Mouse (Mus musculus) gastrocnemius, postnatal 14 days (tissue): ENCODE measurements around the gene Gm28305. TPM values are rescaled to one million over a fixed set of nuclear protein-coding genes. Genes with fewer than 3 reads are reported as not detected.

Source experiments
- DNase-seq: peaks from one replicate; pipeline ENCODE4 v3.0.0; 2021; ENCODE audit warnings: mixed read lengths
- intact Hi-C: fragments of 180-260 bp; cut with DNase I; formaldehyde crosslinking; loops from one replicate; pipeline ENCODE4 v1.15.1; 2025; ENCODE audit warnings: low total_unique reads
- total RNA-seq, 2 experiments: library from RNA; stranded (reverse); gene quantifications; 2 replicates each; pipeline ENCODE4 v1.2.3; 2021

Gene Gm28305
- total RNA-seq, 2 experiments from 2014 or later = not detected

DNA sequence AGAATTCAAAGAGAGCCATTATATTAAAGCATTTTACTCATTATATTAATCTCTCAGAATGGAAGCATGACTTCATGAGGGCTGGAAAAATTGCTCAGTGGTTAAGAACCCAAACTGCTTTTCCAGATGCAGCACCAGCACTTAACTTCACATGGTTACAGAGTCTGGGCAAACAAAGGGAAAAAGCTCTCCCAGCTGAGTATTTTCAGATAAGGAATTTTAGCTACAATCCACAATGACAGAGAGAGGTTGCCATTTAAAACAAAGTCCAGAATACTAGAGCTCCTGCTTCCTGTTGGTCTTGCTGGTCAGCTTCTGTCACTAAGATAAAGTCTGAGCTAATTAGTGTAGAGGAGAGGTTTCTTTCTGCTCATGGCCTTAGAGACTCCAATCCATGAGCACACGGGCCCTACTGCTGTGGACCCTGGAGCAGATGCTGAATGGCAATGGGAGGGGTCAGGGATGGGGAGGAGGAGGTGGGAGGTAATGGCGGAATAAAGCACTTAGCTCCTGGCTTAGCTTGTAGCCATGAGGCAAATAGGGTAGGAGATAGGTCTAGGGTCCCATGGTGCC, 68.2 kb downstream of the Gm28305 start:
- intact Hi-C loops = no loop called here
- no peak for DNase-seq

DNA sequence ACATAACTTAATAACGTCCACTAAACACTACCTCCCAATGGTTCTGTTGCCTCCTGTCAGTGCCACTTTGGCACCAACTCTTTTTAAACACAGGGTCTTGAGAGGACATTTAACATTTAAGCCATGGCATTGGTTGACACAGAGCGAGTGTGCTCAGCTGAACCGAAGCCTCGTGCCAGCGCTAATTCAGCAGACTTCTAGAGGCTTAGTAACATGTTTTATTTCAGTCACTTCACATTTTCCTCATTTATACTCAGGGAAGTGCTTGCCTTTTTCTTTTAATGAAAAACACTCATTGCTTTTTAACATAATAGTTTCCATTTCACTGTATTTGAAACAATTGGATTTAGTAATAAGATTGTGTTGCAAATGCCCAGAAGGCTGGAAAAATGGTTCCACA, 68.7 kb downstream of the Gm28305 start:
- intact Hi-C loops = no loop called here
- no peak for DNase-seq

DNA sequence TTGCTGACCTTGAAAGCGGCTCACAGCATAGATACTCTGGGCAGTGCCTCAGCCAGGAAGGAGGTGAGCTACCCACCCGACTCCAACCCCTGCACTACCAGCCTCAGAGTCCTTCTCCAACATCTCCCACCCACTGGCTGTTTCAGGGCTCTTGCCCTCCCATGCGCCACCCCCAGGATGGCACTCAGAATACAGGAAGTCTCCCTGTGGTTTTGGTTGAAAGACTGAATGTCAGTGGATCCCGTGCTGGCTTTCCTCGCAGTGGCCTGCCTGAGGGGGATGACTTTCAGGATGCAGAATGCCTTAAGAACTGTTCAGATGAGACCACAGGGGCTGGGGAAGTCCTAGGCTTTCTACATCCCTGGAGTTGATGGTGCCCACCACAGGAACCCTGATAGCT, 82.6 kb downstream of the Gm28305 start:
- no peak for DNase-seq
- intact Hi-C loops = no loop called here

DNA sequence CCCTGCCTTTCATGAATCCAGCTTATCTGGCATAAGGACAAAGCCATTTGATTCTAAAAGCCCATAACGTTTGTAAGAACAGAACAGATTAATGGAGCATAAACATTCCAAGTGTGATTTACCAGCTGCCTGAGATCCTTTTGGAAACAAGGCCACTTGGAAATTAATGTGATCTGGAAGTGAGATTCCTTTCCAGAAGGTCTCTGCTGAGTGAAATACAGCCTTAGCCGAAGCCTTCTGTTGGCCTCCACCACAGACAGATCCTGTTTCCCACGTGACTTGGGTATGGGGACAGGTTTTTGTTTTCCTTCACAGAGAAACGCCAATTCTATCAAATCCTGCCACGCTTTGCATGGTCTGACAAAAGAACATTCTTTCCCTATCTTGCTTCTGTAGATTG, 83.2 kb downstream of the Gm28305 start:
- intact Hi-C loops = no loop called here
- no peak for DNase-seq

Other genes with a start within 250 kb of the Gm28305 start
- gene Nphp3, start 38.1 kb upstream of the Gm28305 start, total RNA-seq = 1 to 10 TPM; 1.8 TPM
- gene Uba5, start 22.5 kb downstream of the Gm28305 start, total RNA-seq = 10 to 100 TPM; 12.0 to 15.2 TPM
- gene Acad11, start 22.7 kb downstream of the Gm28305 start, total RNA-seq = 10 to 100 TPM; 20.8 to 24.1 TPM
- gene Ackr4, start 86.3 kb downstream of the Gm28305 start, total RNA-seq = 1 to 10 TPM; 1.9 to 2.7 TPM
- 10 to 100 TPM; 19.2 to 24.1 TPM for gene Dnajc13, start 222.3 kb downstream of the Gm28305 start, total RNA-seq